Mouse (Mus musculus): ENCODE measurements at regions not wholly inside any gene's neighbourhood (a gene's known extent, or its start where the extent isn't known, plus 50 kb on each side); places are given as distances from the start of the nearest gene placed in this dataset.

- TF ChIP-seq CTCF (IDR thresholded peaks at IDR 0.05; ENCODE audit: low read depth) (no peak), EP300 (IDR thresholded peaks at IDR 0.05; ENCODE audit: low read depth) (no peak)
These were observed 189.3 kb upstream of the Tmtc4 start for GRCm38 (mm10) chr14:123173183-123173582.

Measured in heart, postnatal 0 days (tissue).